Mouse (Mus musculus): Measurements from ENCODE around the gene Hist1h4c.
"Not testable (repeated sequence)": the region's sequence is repeated elsewhere in the genome, so short reads cannot be mapped to it uniquely, and the experiment has no call there.

Hist1h4c gene

GRCm38 (mm10) chr13:23728472-23729191, 30.4 kb upstream of the Hist1h4c start:
- no peak for DNase-seq

GRCm38 (mm10) chr13:23725213-23725612, 27.0 kb upstream of the Hist1h4c start:
- no peak for DNase-seq

DNA sequence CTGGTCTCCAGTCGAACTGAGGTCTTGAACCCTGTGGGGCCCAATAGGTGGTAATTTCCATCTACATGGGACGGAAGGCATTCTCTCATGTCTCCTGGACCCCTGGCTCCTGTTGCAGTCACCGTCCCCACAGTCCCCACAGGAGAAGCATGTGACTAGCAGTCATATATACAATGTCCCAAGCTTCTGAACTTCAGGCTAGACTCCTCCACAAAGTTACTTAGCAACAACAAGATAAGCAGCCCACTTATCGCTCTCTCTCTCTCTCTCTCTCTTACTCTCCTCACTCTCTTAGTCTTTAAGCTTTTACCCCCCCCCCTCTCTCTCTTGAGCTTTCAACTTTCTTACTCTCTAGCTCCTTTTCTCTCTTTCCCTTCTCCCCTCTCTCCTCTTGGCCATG, 26.0 kb upstream of the Hist1h4c start:
- no peak for DNase-seq

GRCm38 (mm10) chr13:23717593-23718245, 19.5 kb upstream of the Hist1h4c start:
- not testable (repeated sequence) for DNase-seq

- DNase-seq = no peak
Measured at GRCm38 (mm10) chr13:23717176-23717575, 18.9 kb upstream of the Hist1h4c start.

DNA sequence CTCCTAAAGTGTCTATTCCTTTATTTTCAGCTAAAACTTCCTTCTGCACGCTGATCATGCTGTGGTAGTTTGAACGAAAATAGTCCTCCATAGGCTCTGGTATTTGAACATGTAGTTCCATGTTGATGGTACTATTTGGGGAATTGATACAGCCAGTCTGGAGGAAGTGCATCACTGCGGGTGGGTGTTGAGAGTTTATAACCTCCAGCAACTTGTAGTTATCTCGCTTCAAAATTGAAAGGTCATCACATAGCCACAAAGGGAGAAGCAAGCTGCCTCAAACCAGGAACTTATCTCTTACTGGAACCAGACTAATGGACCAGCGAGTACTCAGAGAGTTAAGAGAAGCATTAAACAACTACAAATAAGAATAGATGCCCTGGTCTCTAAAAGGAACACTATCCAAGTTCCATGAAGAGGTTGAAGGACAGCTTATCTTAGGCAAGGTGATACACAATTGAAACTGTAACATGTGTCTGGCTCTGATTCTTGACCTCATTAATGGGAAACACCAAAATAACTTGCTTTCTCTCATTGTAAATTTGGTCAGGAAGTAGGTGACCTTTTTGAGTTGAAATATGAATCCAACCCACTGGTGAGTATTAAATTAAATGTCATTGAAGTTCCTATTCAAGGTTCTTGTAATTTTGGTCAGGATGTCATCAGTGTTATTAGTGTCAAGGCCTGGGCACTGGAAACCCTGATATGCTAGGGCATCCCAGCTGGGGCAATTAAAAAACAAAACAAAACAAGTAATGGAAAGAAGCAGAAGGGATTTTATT, 18.2 kb upstream of the Hist1h4c start:
- DNase-seq = no peak

DNA sequence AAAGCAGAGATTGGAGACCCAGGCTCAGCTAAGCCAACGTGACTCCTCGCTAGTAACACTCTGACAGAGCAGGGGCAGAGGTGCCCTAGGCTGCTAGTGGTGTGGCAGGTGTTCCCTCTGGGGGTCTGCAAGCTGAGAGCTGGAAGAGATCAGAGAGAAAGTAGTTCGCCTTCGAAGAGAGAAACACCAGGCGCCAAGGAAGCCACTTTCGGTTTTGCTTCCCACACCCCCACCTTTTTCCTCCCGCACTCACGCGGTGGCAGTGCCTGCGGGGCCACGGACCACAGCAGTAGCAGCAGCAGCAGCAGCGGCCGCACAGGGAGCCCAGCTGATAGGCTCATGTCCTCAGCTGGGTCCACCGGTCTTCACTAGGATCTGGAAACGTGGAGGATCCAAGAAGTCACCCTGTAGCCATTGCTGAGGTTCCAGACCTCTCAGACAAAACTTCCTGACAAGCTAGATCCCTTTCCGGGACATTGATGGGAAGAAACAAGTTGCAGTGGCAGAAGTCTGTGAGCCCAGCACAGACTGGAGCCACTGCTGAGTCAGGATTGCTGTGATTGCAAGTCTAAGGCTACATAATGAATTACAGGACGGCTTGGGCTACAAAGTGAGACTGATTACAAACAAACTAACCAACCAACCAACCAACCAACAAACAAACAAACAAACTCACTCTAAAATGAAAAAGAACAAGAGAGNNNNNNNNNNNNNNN, 12.3 kb upstream of the Hist1h4c start, which contains the start of gene Hfe:
TSS of gene Hfe (minus strand) at position 481 of the 716 bp plus-strand sequence.
- DNase-seq = no peak

DNA sequence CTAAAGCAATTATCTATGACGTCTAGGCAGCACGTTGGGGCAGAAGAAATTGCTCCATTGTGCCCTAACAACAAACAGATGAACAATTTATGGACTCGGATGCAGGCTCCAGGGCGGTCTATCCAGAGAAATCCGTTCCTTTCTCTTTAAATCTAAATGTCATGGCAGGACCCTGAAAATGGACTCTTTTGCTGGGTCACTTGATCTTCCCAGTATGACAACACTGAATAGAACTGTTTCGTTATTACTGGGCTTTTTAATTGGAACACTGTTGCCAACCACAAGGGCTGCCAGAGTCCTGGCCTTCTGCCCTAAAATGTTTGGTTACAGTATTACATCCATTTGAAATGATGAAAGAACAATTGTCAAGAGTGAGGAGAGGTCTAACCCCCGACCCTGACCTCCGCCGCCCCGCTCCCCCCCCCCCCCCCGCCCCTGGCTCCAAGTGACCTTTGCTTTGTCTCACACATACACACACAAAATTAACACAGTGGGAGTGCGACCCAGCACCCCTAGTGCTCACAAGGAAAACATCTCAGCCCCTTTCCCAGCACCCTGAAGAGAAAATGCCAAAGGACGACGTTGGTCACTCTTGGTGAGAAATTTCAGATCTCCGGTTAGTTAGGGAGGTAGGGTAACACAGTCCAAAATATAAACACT, 11.6 kb upstream of the Hist1h4c start:
- DNase-seq = no peak

DNA sequence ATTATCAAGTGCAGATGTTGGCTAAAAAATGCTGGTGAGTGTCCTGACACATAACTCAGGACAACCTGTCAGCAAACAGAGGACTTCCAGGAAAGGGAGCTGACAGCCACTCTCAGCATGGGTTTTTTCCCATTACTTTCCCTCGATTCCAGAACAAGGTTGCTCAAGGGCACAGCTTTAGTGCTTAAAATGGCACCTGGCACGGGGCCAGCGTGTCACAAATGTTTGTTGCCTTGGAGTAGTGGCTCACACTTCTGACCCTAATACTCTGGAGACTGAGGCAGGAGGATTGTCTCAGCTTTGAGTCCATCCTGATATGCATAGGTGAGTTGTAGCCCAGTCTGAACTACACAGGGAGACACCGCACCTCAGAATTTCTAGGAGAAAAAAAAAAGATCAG, 10.4 kb upstream of the Hist1h4c start:
- DNase-seq = no peak

GRCm38 (mm10) chr13:23708041-23708440, 9.8 kb upstream of the Hist1h4c start:
- DNase-seq = no peak

- DNase-seq = no peak
Measured at GRCm38 (mm10) chr13:23706771-23707170, 8.5 kb upstream of the Hist1h4c start.

DNA sequence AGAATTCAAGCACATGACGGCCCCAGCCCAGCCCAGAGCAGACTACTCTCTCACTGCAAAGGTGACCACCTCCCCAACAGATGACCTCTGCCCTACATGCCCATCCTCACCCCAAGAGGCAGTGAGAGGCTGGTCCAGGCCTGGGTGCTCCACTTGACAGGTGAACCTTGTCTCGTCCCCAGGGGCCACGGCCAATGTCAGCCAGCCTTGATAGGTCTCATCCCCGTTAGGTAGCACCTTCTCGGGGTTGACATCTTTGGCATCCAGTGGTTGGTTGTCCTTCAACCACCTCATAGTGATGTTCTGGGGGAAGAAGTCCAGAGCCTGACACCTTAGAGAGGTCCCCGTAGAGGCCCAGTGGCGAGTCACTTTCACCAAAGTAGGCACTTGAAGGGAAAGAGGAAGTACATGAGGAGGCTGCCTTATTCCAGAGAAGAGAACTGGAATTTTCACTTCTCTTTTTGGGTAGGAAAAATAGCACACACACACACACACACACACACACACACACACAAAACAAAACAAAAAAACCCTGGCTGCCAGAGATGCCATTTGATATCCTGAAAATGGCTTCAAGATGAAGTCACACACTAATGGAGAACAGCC, 7.6 kb upstream of the Hist1h4c start:
- no peak for DNase-seq

DNA sequence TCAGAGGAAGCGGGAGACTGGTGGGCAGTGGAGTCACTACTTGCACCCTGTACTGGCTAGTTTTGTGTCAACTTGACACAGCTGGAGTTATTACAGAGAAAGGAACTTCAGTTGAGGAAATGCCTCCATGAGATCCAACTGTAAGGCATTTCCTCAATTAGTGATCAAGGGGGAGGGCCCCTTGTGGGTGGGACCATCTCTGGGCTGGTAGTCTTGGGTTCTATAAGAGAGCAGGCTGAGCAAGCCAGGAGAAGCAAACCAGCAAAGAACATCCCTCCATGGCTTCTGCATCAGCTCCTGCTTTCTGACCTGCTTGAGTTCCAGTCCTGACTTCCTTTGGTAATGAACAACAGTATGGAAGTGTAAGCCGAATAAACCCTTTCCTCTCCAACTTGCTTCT, 4.5 kb upstream of the Hist1h4c start:
- DNase-seq = not testable (repeated sequence)

GRCm38 (mm10) chr13:23702220-23702619, 4.0 kb upstream of the Hist1h4c start:
- DNase-seq = no peak

GRCm38 (mm10) chr13:23700786-23701520, 2.7 kb upstream of the Hist1h4c start:
- peak; percentile 34 for DNase-seq

- no peak for DNase-seq
Measured at GRCm38 (mm10) chr13:23699767-23700166, 1.5 kb upstream of the Hist1h4c start.

GRCm38 (mm10) chr13:23698996-23699395, 742 bp upstream of the Hist1h4c start:
- DNase-seq = no peak

DNA sequence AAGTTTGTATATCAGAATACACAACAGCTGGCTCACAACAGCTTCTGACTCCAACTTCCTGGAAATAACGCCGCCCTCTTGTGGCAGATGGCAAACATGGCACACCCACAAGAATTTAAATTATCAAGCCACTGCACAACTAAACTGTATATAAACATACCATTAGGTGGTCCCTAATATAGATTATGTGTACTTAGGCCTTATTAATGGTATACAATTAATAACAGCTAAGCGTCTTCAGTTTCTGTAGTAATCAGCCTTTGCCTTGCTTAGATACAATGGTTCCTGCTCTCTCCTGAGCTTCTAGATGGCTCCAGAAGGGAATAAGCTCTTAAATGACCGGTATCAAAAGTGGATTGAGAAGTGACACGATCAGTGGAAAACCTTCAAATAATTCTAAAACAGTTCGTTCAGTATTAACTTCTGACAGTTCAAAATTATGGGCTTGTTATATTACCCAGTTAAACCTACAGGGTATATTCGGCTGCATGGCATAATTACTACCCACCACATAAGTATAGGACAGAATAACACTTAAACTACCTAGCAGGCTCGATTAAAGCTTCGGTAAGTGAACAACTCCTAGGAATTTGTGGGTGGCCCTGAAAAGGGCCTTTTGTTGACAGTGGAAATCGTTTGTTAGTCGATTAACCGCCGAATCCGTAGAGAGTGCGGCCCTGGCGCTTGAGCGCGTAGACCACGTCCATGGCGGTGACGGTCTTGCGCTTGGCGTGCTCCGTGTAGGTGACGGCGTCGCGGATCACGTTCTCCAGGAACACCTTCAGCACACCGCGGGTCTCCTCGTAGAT, 559 bp downstream of the Hist1h4c start:
- peak; percentile 46 for DNase-seq

DNA sequence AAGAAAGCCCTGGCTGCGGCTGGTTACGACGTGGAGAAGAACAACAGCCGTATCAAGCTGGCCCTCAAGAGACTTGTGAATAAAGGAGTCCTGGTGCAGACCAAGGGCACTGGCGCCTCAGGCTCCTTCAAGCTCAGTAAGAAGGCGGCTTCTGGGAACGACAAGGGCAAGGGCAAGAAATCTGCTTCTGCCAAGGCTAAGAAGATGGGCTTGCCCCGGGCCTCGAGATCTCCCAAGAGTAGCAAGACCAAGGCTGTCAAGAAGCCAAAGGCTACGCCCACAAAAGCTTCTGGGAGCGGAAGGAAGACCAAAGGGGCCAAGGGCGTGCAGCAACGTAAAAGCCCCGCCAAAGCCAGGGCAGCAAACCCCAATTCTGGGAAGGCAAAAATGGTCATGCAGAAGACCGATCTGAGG, 2.2 kb downstream of the Hist1h4c start:
- DNase-seq = no peak

GRCm38 (mm10) chr13:23695514-23695913, 2.7 kb downstream of the Hist1h4c start, which contains the start of gene Hist1h1t:
Gene Hist1h1t (plus strand): TSS chr13:23695814.
- no peak for DNase-seq
